ENCODE assay signal across 30 mouse cellular contexts in the genomic region with DNA sequence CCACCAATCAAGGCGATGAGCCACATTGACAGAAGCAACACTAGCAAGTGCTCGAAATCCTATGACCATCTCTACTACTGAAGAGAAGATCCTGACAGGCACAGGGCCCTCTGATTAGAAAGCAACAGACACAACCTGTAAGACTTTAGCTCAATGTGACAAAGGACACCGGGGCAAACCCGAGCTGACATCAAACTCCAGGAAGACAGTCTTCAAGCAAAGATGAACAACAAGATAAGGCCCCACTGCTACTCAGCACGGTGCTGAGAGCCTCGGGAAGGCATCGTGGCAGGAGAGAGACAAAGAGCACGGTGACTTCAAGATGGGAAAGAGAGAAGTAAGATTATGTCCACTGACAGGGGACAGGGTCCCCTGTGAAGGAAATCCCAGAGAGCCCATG. TPM values are rescaled to one million over a fixed set of nuclear protein-coding genes. Genes with fewer than 3 reads are reported as not detected.
DNase-seq lines count a peak whose midpoint lies in the region; ATAC-seq and TF ChIP-seq lines count a peak whose summit lies in the region.
"Had no signal": no experiment of that assay in that cellular context is flagged by ENCODE, and none has a peak within 500 bp of the region (broad histone marks: within the 10 kb centered on the region; RNA-seq: fewer than 3 reads in every experiment).

No protein-coding gene starts in this region.

- WGBS in kidney, postnatal 0 days = 63% methylated on average over 8 of the region's 8 CpGs
- 56% methylated on average over 8 of the region's 8 CpGs for WGBS in kidney, embryonic 16.5 days
- 91% methylated on average over 8 of the region's 8 CpGs for WGBS in forebrain, embryonic 13.5 days

- TF ChIP-seq CTCF in kidney, postnatal 0 days (IDR thresholded peaks at IDR 0.05; ENCODE audit: low read depth) = no peak

- H3K4me2 ChIP-seq in kidney, postnatal 0 days (ENCODE audit: low read length) = no peak overlapping the region
- H3K4me2 ChIP-seq in kidney, embryonic 16.5 days (replicated peaks; ENCODE audit: low read depth, low read length) = no peak overlapping the region
- H3K4me2 ChIP-seq in forebrain, embryonic 13.5 days = no peak overlapping the region
- H3K4me2 ChIP-seq: embryonic facial prominence, embryonic 12.5 days; heart, embryonic 13.5 days; hindbrain, embryonic 12.5 days; limb, embryonic 13.5 days; liver, embryonic 12.5 days; midbrain, embryonic 12.5 days; neural tube, embryonic 13.5 days had no signal

- H3K27me3 ChIP-seq in kidney, postnatal 0 days (ENCODE audit: insufficient read depth, low read length) = no peaks in the 10 kb centered on the region
- H3K27me3 ChIP-seq in kidney, embryonic 16.5 days (ENCODE audit: insufficient read depth, low read length) = no peaks in the 10 kb centered on the region
- no peaks in the 10 kb centered on the region for H3K27me3 ChIP-seq in forebrain, embryonic 13.5 days
- H3K27me3 ChIP-seq: embryonic facial prominence, embryonic 12.5 days; heart, embryonic 13.5 days; hindbrain, embryonic 12.5 days; limb, embryonic 13.5 days; liver, embryonic 12.5 days; midbrain, embryonic 12.5 days; neural tube, embryonic 13.5 days; Patski had no signal

- H3K4me3 ChIP-seq in kidney, postnatal 0 days (replicated peaks; ENCODE audit: low read depth, low read length) = no peak overlapping the region
- H3K4me3 ChIP-seq in kidney, embryonic 16.5 days (ENCODE audit: low read length) = no peak overlapping the region
- no peak overlapping the region for H3K4me3 ChIP-seq in forebrain, embryonic 13.5 days
- H3K4me3 ChIP-seq: embryonic facial prominence, embryonic 12.5 days; forebrain, embryonic 10.5 days; heart, adult 2 months; heart, embryonic 13.5 days; hindbrain, embryonic 12.5 days; limb, embryonic 13.5 days; liver, embryonic 12.5 days; midbrain, embryonic 12.5 days; myocyte; neural tube, embryonic 13.5 days had no signal

- H3K27ac ChIP-seq in kidney, postnatal 0 days = 0 out of 2 replicates have a peak overlapping the region, but pooled peaks have one; percentile 19
- no peak overlapping the region for H3K27ac ChIP-seq in kidney, embryonic 16.5 days (ENCODE audit: low read length)
- H3K27ac ChIP-seq in forebrain, embryonic 13.5 days = no peak overlapping the region
- H3K27ac ChIP-seq: embryonic facial prominence, embryonic 12.5 days; forebrain, embryonic 10.5 days; heart, adult 2 months; heart, embryonic 13.5 days; hindbrain, embryonic 12.5 days; hindbrain, postnatal 0 days; limb, embryonic 13.5 days; liver, embryonic 12.5 days; midbrain, embryonic 12.5 days; neural tube, embryonic 13.5 days; stomach, postnatal 0 days had no signal

- DNase-seq in kidney, postnatal 0 days (ENCODE audit: low spot score) = no peak
- DNase-seq in thymus, postnatal 0 days (ENCODE audit: low spot score) = peak; percentile 74
- DNase-seq in yolk sac, embryonic 10.5 days (ENCODE audit: low spot score) = peak; percentile 50
- no peak for DNase-seq in gastrocnemius, postnatal 10 days
- DNase-seq in cerebellum, adult 11-12 months = no peak
- DNase-seq: adrenal gland, postnatal 36 days; cerebellum, adult 9-10 months; cerebellum, postnatal 36 days; embryo, embryonic 11 days; heart, adult 2 months; kidney, adult 9 months; kidney, postnatal 25 days; liver, postnatal 0 days; right cerebral cortex, postnatal 4 days had no signal

- no peak overlapping the region for H3K9ac ChIP-seq in kidney, postnatal 0 days (ENCODE audit: low read depth, low read length)
- H3K9ac ChIP-seq in kidney, embryonic 16.5 days (replicated peaks; ENCODE audit: low read length) = no peak overlapping the region
- H3K9ac ChIP-seq in forebrain, embryonic 13.5 days = no peak overlapping the region
- H3K9ac ChIP-seq: embryonic facial prominence, embryonic 12.5 days; heart, embryonic 13.5 days; hindbrain, embryonic 12.5 days; limb, embryonic 13.5 days; liver, embryonic 12.5 days; liver, postnatal 0 days; midbrain, embryonic 12.5 days; neural tube, embryonic 13.5 days had no signal

- 0 out of 2 replicates have a peak, but pooled peaks cover 4% of the 10 kb centered on the region for H3K36me3 ChIP-seq in kidney, postnatal 0 days (ENCODE audit: insufficient read depth, low read length)
- no peaks in the 10 kb centered on the region for H3K36me3 ChIP-seq in kidney, embryonic 16.5 days (ENCODE audit: insufficient read depth, low read length)
- no peaks in the 10 kb centered on the region for H3K36me3 ChIP-seq in forebrain, embryonic 13.5 days (ENCODE audit: poor library complexity, severe bottlenecking)
- H3K36me3 ChIP-seq: forebrain, embryonic 10.5 days; hindbrain, embryonic 12.5 days; midbrain, embryonic 12.5 days; neural tube, embryonic 13.5 days had no signal

- H3K9me3 ChIP-seq in kidney, postnatal 0 days (replicated peaks; ENCODE audit: low read length) = no peaks in the 10 kb centered on the region
- H3K9me3 ChIP-seq in kidney, embryonic 16.5 days (ENCODE audit: low read length) = peaks cover 6% of the 10 kb centered on the region; the same call in 1 of the 2 replicates
- no peaks in the 10 kb centered on the region for H3K9me3 ChIP-seq in forebrain, embryonic 13.5 days (replicated peaks)
- H3K9me3 ChIP-seq: embryonic facial prominence, embryonic 12.5 days; heart, embryonic 13.5 days; hindbrain, embryonic 12.5 days; limb, embryonic 13.5 days; liver, embryonic 12.5 days; midbrain, embryonic 12.5 days; neural tube, embryonic 13.5 days had no signal

- H3K4me1 ChIP-seq in kidney, postnatal 0 days (replicated peaks; ENCODE audit: insufficient read depth, low read length) = no peaks in the 10 kb centered on the region
- peaks cover 3% of the 10 kb centered on the region for H3K4me1 ChIP-seq in kidney, embryonic 16.5 days (ENCODE audit: insufficient read depth, low read length)
- H3K4me1 ChIP-seq in forebrain, embryonic 13.5 days = peaks cover under 1% of the 10 kb centered on the region; the same call in 1 of the 2 replicates
- H3K4me1 ChIP-seq: embryonic facial prominence, embryonic 12.5 days; midbrain, embryonic 12.5 days had no signal

- ATAC-seq in kidney, postnatal 0 days (replicated peaks; ENCODE audit: low FRiP score, low read depth) = no peak
- no peak for ATAC-seq in kidney, embryonic 16.5 days (ENCODE audit: low FRiP score, low TSS enrichment)
- ATAC-seq in activated CD4-positive, CD25-positive, alpha-beta regulatory T cell, adult 4 months = peak; percentile 84
- ATAC-seq in forebrain, embryonic 13.5 days = no peak
- ATAC-seq: hindbrain, postnatal 0 days; intestine, postnatal 0 days; liver, embryonic 12.5 days; liver, postnatal 0 days; Patski had no signal

RNA-seq across cellular contexts. Expression of a gene that starts 7.5 kb away (rescaled TPM):
- 79.5 and 81.3 TPM in 2 replicates for polyA plus RNA-seq in kidney, postnatal 0 days (2015; fragmentation: Nextera tagmentation; extraction: Ambion mirVana)
- polyA plus RNA-seq in kidney, embryonic 16.5 days (2015; fragmentation: Nextera tagmentation; extraction: Ambion mirVana) = 64.1 and 68.0 TPM in 2 replicates
- polyA plus RNA-seq in activated CD4-positive, CD25-positive, alpha-beta regulatory T cell, adult 4 months (2017; shearing (Covaris generic)) = 10 to 100 TPM; 30.0 to 34.8 TPM
- 76.5 and 82.2 TPM in 2 replicates for polyA plus RNA-seq in thymus, postnatal 0 days (2015; fragmentation: Nextera tagmentation; extraction: Ambion mirVana)
- 10 to 100 TPM; 47.7 to 50.8 TPM for total RNA-seq in gastrocnemius, postnatal 10 days (2021)
- 48.1 and 51.3 TPM in 2 replicates for polyA plus RNA-seq in forebrain, embryonic 13.5 days (2015; fragmentation: Nextera tagmentation; extraction: Ambion mirVana)

RNA-seq across cellular contexts. Expression of a gene that starts 58.9 kb away (rescaled TPM):
- polyA plus RNA-seq in kidney, postnatal 0 days (2015; fragmentation: Nextera tagmentation; extraction: Ambion mirVana) = 17.0 and 17.1 TPM in 2 replicates
- polyA plus RNA-seq in kidney, embryonic 16.5 days (2015; fragmentation: Nextera tagmentation; extraction: Ambion mirVana) = 21.4 and 22.9 TPM in 2 replicates
- polyA plus RNA-seq in activated CD4-positive, CD25-positive, alpha-beta regulatory T cell, adult 4 months (2017; shearing (Covaris generic)) = 1 to 10 TPM; 3.7 to 4.2 TPM
- 6.6 and 8.8 TPM in 2 replicates for polyA plus RNA-seq in thymus, postnatal 0 days (2015; fragmentation: Nextera tagmentation; extraction: Ambion mirVana)
- 10 to 100 TPM; 14.8 to 18.4 TPM for total RNA-seq in gastrocnemius, postnatal 10 days (2021)
- 37.0 and 37.8 TPM in 2 replicates for polyA plus RNA-seq in forebrain, embryonic 13.5 days (2015; fragmentation: Nextera tagmentation; extraction: Ambion mirVana)

Comparison
In these comparisons a context has a peak if more than half of its experiments do, and no peak if none do; other contexts are left out.
1. DNase-seq: peak in thymus, postnatal 0 days (single experiment) and yolk sac, embryonic 10.5 days (single experiment); none in kidney, postnatal 0 days (single experiment), gastrocnemius, postnatal 10 days (single experiment) and cerebellum, adult 11-12 months (single experiment).